Mouse (Mus musculus): ENCODE data around the gene Rsrc1. TPM values are rescaled to one million over a fixed set of nuclear protein-coding genes. Genes with fewer than 3 reads are reported as not detected.

The Rsrc1 gene
- polyA plus RNA-seq, 1 experiment from 2014 or later = 59.6 TPM

DNA sequence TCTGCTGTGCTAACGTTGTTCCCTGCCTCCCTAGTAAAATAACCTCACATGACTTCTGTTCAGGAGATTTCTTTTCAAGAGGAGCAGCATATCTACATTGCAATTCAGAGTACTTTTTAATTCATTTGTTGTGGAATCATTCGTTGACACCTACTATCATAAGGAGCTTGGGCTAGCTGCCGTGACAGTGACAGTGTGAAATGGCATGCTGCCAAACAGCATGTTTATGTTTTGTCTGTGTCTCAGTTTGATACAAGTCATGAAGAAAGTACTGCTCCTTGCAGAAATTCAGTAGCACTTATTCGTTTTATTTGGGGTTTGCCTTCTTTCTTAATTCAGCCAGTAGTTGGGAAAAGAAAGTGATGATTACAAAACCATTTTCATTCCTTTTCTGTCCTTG, 303.7 kb downstream of the Rsrc1 start:
- Histone ChIP-seq H3K27ac (ENCODE audit: low read depth, low read length) (no peak overlapping the region), H3K4me2 (no peak overlapping the region), H3K4me3 (ENCODE audit: low read depth, low read length) (no peak overlapping the region), H3K9me3 (ENCODE audit: control insufficient read depth, low read length) (no peaks in the 10 kb centered on the region), H3K4me1 (ENCODE audit: control insufficient read depth, insufficient read depth, low read length) (no peaks in the 10 kb centered on the region), H3K27me3 (ENCODE audit: control insufficient read depth, insufficient read depth, low read length) (no peaks in the 10 kb centered on the region), H3K9ac (ENCODE audit: low read length) (no peak overlapping the region), H3K36me3 (ENCODE audit: control insufficient read depth, insufficient read depth, low read length) (no peaks in the 10 kb centered on the region)
- DNase-seq (ENCODE audit: low spot score, missing footprints) (no peak), ATAC-seq (ENCODE audit: low FRiP score) (no peak)
- WGBS = 85% methylated on average over 4 of the region's 4 CpGs

DNA sequence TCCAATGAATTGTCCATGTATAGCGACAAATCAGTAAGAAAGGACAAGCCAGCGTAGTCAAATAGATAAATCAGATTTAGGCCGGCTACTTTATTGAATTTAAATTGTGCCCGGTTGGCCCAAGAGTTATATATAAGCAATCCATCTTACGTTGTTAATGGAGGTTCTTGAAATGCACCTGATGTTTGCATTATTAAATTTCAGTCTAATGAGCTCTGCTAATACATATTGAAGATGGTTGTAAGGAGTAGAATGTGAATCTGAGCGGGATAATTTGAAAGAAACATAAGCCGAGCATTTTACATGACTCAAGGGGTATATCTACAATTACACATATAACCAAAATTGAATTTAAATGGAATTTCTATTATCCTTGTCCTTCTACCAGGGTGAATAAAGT, 307.5 kb downstream of the Rsrc1 start:
- H3K9ac ChIP-seq (ENCODE audit: low read length) = no peak overlapping the region
- H3K9me3 ChIP-seq (ENCODE audit: control insufficient read depth, low read length) = no peaks in the 10 kb centered on the region
- ATAC-seq (ENCODE audit: low FRiP score) (no peak), DNase-seq (ENCODE audit: low spot score, missing footprints) (no peak)
- H3K4me2 ChIP-seq = no peak overlapping the region
- no peaks in the 10 kb centered on the region for H3K36me3 ChIP-seq (ENCODE audit: control insufficient read depth, insufficient read depth, low read length)
- no peaks in the 10 kb centered on the region for H3K4me1 ChIP-seq (ENCODE audit: control insufficient read depth, insufficient read depth, low read length)
- 93% methylated on average over 7 of the region's 7 CpGs for WGBS
- H3K27me3 ChIP-seq (ENCODE audit: control insufficient read depth, insufficient read depth, low read length) = no peaks in the 10 kb centered on the region
- no peak overlapping the region for H3K4me3 ChIP-seq (ENCODE audit: low read depth, low read length)
- H3K27ac ChIP-seq (ENCODE audit: low read depth, low read length) = no peak overlapping the region

DNA sequence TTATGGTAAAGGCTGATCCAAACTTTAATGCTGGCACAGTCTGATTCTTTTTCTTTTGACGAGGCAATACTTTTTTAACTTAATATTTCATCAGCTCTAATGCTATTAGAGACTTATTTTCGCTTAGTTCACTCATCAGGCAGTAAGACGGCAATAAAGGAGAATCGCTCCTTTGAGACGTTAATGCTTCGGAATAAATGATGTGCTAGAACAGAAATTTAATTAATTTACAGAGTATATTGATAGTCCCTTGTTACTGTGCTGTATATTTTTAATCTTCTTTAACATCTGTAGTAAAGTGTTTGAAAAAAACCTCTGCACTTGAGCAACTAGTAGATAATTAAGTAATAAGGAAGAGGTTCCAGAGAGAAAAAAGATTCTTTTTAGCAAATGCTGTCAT, 308.3 kb downstream of the Rsrc1 start:
- Histone ChIP-seq H3K9me3 (ENCODE audit: control insufficient read depth, low read length) (no peaks in the 10 kb centered on the region), H3K36me3 (ENCODE audit: control insufficient read depth, insufficient read depth, low read length) (no peaks in the 10 kb centered on the region), H3K27ac (ENCODE audit: low read depth, low read length) (no peak overlapping the region), H3K4me2 (no peak overlapping the region), H3K27me3 (ENCODE audit: control insufficient read depth, insufficient read depth, low read length) (no peaks in the 10 kb centered on the region), H3K4me3 (ENCODE audit: low read depth, low read length) (no peak overlapping the region), H3K9ac (ENCODE audit: low read length) (no peak overlapping the region), H3K4me1 (ENCODE audit: control insufficient read depth, insufficient read depth, low read length) (no peaks in the 10 kb centered on the region)
- WGBS = 89% methylated on average over 6 of the region's 6 CpGs
- ATAC-seq (ENCODE audit: low FRiP score) = no peak
- no peak for DNase-seq (ENCODE audit: low spot score, missing footprints)

DNA sequence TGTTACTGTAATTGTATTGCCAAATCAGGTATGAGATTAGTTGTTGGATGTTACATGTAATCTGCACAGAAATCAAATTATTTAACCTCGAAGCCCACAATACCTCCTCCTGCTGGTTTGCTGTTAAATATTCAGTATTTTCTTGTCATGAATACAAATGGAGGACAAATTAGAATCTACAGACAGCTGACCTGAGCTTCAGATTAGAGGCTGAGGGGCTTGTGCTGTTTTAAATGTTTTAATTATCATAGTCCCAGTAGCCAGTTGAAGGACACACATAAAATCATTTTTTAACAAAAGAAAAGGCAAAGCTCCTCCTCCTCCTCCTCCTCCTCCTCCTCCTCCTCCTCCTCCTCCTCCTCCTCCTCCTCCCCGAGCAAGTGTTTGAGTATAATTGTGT, 327.5 kb downstream of the Rsrc1 start:
- Histone ChIP-seq H3K4me2 (no peak overlapping the region), H3K4me3 (ENCODE audit: low read depth, low read length) (no peak overlapping the region), H3K9me3 (ENCODE audit: control insufficient read depth, low read length) (no peaks in the 10 kb centered on the region), H3K4me1 (ENCODE audit: control insufficient read depth, insufficient read depth, low read length) (no peaks in the 10 kb centered on the region), H3K27ac (ENCODE audit: low read depth, low read length) (peak overlapping the region; percentile 9; the same call in 1 of the 2 replicates), H3K36me3 (ENCODE audit: control insufficient read depth, insufficient read depth, low read length) (no peaks in the 10 kb centered on the region), H3K27me3 (ENCODE audit: control insufficient read depth, insufficient read depth, low read length) (no peaks in the 10 kb centered on the region), H3K9ac (ENCODE audit: low read length) (no peak overlapping the region)
- DNase-seq (ENCODE audit: low spot score, missing footprints) = no peak
- ATAC-seq (ENCODE audit: low FRiP score) = peak; percentile 46; the same call in 1 of the 2 replicates
- 49% methylated on average over 2 of the region's 2 CpGs for WGBS

DNA sequence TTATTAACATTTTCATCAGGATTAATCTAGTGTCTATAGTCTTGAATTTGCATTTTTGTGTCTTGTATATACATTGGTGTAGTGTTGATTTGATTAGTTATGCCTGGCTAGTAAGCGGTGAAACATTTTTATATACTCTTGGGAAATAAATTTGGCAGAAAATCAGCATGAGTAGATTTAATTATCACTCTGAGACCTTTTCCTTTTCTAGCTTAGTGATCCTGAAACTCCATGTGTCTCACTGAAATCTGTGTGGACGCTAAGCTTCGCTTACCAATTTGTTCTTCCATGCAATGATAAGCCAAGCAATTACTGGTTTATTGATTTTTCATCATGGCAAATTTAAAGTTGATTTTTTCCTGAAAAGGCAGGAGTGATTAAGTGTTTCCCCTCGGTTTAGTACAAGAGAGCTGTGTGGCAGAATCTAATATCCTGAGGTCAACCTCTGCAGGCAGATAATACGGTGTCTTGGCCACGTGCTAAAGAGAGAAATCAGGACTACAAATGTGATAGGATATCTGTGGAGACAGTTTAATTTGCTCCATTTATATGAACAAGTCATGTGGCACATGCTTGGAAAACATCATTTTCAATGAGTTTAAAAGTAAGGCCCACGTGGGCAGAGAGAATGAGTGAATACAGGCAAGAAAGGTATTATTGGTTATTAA, 328.6 kb downstream of the Rsrc1 start:
- H3K9ac ChIP-seq (ENCODE audit: low read length) = no peak overlapping the region
- H3K4me2 ChIP-seq = no peak overlapping the region
- no peaks in the 10 kb centered on the region for H3K4me1 ChIP-seq (ENCODE audit: control insufficient read depth, insufficient read depth, low read length)
- no peak overlapping the region for H3K27ac ChIP-seq (ENCODE audit: low read depth, low read length)
- 52% methylated on average over 7 of the region's 7 CpGs for WGBS
- DNase-seq (ENCODE audit: low spot score, missing footprints) (no peak), ATAC-seq (ENCODE audit: low FRiP score) (peak; percentile 76)
- no peaks in the 10 kb centered on the region for H3K9me3 ChIP-seq (ENCODE audit: control insufficient read depth, low read length)
- H3K36me3 ChIP-seq (ENCODE audit: control insufficient read depth, insufficient read depth, low read length) = no peaks in the 10 kb centered on the region
- no peaks in the 10 kb centered on the region for H3K27me3 ChIP-seq (ENCODE audit: control insufficient read depth, insufficient read depth, low read length)
- H3K4me3 ChIP-seq (ENCODE audit: low read depth, low read length) = no peak overlapping the region

DNA sequence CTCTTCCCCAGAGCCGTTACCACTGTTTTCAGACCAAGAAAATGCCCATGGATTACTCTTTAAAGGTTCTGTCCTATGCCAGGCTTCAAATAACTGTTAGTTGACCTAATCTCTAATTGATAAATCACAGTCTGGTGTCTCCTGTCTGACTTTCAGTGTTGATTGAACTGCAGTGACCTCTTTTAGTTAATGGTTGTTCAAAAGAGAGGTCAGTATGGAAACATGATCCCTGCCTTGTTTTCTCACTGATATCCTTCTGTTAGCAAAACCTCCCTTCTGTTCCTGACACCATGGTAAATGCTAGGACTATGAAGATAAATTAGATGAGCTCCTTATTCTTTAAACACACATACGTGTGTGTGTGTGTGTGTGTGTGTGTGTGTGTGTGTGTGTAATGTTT, 330.2 kb downstream of the Rsrc1 start:
- no peaks in the 10 kb centered on the region for H3K36me3 ChIP-seq (ENCODE audit: control insufficient read depth, insufficient read depth, low read length)
- no peak for DNase-seq (ENCODE audit: low spot score, missing footprints)
- WGBS = 71% methylated on average over 2 of the region's 2 CpGs
- no peak overlapping the region for H3K27ac ChIP-seq (ENCODE audit: low read depth, low read length)
- H3K9me3 ChIP-seq (ENCODE audit: control insufficient read depth, low read length) = no peaks in the 10 kb centered on the region
- H3K4me2 ChIP-seq = no peak overlapping the region
- no peak for ATAC-seq (ENCODE audit: low FRiP score)
- no peak overlapping the region for H3K4me3 ChIP-seq (ENCODE audit: low read depth, low read length)
- no peaks in the 10 kb centered on the region for H3K4me1 ChIP-seq (ENCODE audit: control insufficient read depth, insufficient read depth, low read length)
- H3K9ac ChIP-seq (ENCODE audit: low read length) = no peak overlapping the region
- H3K27me3 ChIP-seq (ENCODE audit: control insufficient read depth, insufficient read depth, low read length) = no peaks in the 10 kb centered on the region

DNA sequence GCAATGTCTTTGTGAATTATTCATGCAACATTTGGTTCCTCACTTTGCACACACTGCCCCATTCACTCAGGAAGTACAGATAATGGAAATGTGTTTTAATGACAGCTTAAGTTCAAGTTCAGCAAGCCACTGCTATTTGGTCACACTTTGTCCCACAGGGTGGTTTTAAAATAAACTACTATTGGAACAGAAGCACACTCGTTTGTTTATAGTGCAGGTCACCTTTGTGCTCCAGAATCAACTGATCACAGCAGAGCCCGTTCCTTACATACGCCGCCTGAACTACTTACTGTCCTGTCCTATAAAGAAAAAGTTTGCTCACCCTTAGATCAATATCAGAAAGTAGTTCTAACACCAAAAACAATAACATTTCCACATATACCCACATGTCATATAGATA, 341.2 kb downstream of the Rsrc1 start:
- WGBS = 86% methylated on average over 4 of the region's 4 CpGs
- Histone ChIP-seq H3K36me3 (ENCODE audit: control insufficient read depth, insufficient read depth, low read length) (no peaks in the 10 kb centered on the region), H3K27ac (ENCODE audit: low read depth, low read length) (no peak overlapping the region), H3K27me3 (ENCODE audit: control insufficient read depth, insufficient read depth, low read length) (no peaks in the 10 kb centered on the region), H3K4me3 (ENCODE audit: low read depth, low read length) (no peak overlapping the region), H3K4me1 (ENCODE audit: control insufficient read depth, insufficient read depth, low read length) (no peaks in the 10 kb centered on the region), H3K9ac (ENCODE audit: low read length) (no peak overlapping the region), H3K9me3 (ENCODE audit: control insufficient read depth, low read length) (no peaks in the 10 kb centered on the region), H3K4me2 (no peak overlapping the region)
- ATAC-seq (ENCODE audit: low FRiP score) = no peak
- DNase-seq (ENCODE audit: low spot score, missing footprints) = no peak

DNA sequence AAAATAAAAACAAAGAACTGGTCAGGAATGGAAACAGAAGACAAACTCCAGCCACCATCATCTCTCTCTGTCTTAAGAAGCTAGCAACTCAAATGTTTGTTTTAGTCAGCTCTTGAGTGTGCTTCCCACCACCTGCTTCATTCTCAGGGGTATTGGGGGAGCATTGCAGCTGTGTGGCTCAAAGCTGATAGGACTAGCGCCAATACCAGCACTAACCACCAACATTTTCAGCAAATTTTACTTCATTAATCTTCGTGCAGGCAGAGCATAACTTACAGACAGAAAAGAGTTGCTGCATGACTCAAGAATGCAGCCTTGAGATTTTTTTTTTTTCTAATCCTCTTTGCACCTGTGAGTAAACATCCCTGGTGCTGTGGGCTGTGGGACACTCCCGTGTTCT, 358.4 kb downstream of the Rsrc1 start:
- ATAC-seq (ENCODE audit: low FRiP score) (no peak), DNase-seq (ENCODE audit: low spot score, missing footprints) (no peak)
- H3K27ac ChIP-seq (ENCODE audit: low read depth, low read length) = no peak overlapping the region
- H3K4me1 ChIP-seq (ENCODE audit: control insufficient read depth, insufficient read depth, low read length) = no peaks in the 10 kb centered on the region; the same call in 1 of the 2 replicates
- H3K9ac ChIP-seq (ENCODE audit: low read length) = no peak overlapping the region
- no peak overlapping the region for H3K4me3 ChIP-seq (ENCODE audit: low read depth, low read length)
- 72% methylated on average over 3 of the region's 3 CpGs for WGBS
- no peaks in the 10 kb centered on the region for H3K36me3 ChIP-seq (ENCODE audit: control insufficient read depth, insufficient read depth, low read length)
- H3K4me2 ChIP-seq = no peak overlapping the region
- no peaks in the 10 kb centered on the region for H3K27me3 ChIP-seq (ENCODE audit: control insufficient read depth, insufficient read depth, low read length)
- no peaks in the 10 kb centered on the region for H3K9me3 ChIP-seq (ENCODE audit: control insufficient read depth, low read length)

DNA sequence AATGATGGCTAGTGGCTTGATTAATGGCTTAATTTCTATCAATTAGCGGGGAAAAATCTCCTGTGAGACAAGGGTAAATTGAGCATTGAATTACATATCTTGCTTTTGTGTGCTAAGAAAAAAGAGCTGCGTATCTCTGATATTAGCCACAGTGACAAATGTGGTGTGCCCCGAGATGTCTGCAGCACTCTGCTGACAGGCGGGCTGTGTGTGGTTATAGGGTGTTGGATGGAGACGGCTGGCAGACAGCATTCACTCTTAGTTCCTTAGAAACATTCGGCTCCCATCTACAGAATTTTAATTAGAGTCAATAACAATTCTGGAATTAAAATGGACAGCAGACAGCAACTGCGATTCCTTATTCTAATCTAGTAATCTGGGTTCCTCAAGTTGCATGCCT, 359.7 kb downstream of the Rsrc1 start:
- no peaks in the 10 kb centered on the region; the same call in 1 of the 2 replicates for H3K4me1 ChIP-seq (ENCODE audit: control insufficient read depth, insufficient read depth, low read length)
- H3K9me3 ChIP-seq (ENCODE audit: control insufficient read depth, low read length) = no peaks in the 10 kb centered on the region
- DNase-seq (ENCODE audit: low spot score, missing footprints) (no peak), ATAC-seq (ENCODE audit: low FRiP score) (no peak)
- no peak overlapping the region for H3K27ac ChIP-seq (ENCODE audit: low read depth, low read length)
- H3K4me3 ChIP-seq (ENCODE audit: low read depth, low read length) = no peak overlapping the region
- H3K36me3 ChIP-seq (ENCODE audit: control insufficient read depth, insufficient read depth, low read length) = no peaks in the 10 kb centered on the region
- no peak overlapping the region for H3K9ac ChIP-seq (ENCODE audit: low read length)
- WGBS = 80% methylated on average over 7 of the region's 7 CpGs
- no peak overlapping the region for H3K4me2 ChIP-seq
- H3K27me3 ChIP-seq (ENCODE audit: control insufficient read depth, insufficient read depth, low read length) = no peaks in the 10 kb centered on the region
